Mouse (Mus musculus) C2C12 (cell line): Measurements from ENCODE around the gene St8sia1.

Experiments
- CEBPB ChIP-seq: IDR thresholded peaks from one replicate; pipeline ENCODE4 v1.6.1; 2011; ENCODE audit warnings: low read depth, mild to moderate bottlenecking, control low read depth, moderate library complexity
- CTCF ChIP-seq: IDR thresholded peaks from one replicate; pipeline ENCODE4 v1.5.1; 2011; ENCODE audit not compliant: control insufficient read depth, insufficient read depth, insufficient read length
- FOSL1 ChIP-seq: IDR thresholded peaks from one replicate; pipeline ENCODE4 v1.8.0; 2011; ENCODE audit warnings: mild to moderate bottlenecking, low read length; ENCODE audit not compliant: poor library complexity, insufficient read depth, severe bottlenecking
- MYOG ChIP-seq: IDR thresholded peaks from one replicate; pipeline ENCODE4 v1.6.1; 2011; ENCODE audit not compliant: control insufficient read depth, insufficient read length; ENCODE audit errors: extremely low read depth
- USF1 ChIP-seq: IDR thresholded peaks from one replicate; pipeline ENCODE4 v1.6.1; 2011; ENCODE audit warnings: low read depth, mild to moderate bottlenecking, control low read depth, moderate library complexity

DNA sequence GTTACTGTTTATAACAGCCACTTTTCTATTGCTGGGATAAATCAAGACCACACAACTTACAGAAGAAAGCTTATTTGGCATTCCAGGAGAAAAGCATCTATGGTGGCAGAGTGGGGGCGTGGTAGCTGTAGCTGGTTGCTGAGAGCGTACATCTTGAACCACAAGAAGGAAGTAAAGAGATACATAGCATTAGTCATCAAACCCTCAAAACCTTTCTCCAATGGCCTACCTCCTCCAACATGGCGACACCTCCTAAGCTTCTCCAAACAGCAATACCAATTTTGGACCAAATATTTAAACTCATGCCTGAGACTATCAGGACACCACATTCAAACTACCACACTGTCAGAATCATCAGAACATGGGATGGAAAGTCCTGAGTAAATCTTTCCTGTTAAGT is 102.0 kb downstream of the St8sia1 start:
- TF ChIP-seq CTCF (no peak), CEBPB (no peak), MYOG (no peak), USF1 (no peak), FOSL1 (no peak)
